Mouse (Mus musculus) neural tube, embryonic 12.5 days (tissue): Measurements from ENCODE around the gene Ctnnd1. TPM values are rescaled to one million over a fixed set of nuclear protein-coding genes. Genes with fewer than 3 reads are reported as not detected.

Source experiments
- ATAC-seq: fragments of 200-750 bp; cut with Nextera tagmentation; 2 replicates; pipeline ENCODE4 v1.8.0; 2017; ENCODE audit warnings: low read depth, mild to moderate bottlenecking, moderate TSS enrichment, moderate library complexity; ENCODE audit not compliant: low FRiP score
- H3K27ac ChIP-seq: fragments of 300-500 bp; sonication (generic); 2 replicates; pipeline ENCODE4 v1.5.1; 2016
- H3K27me3 ChIP-seq: fragments of 300-500 bp; sonication (generic); replicated peaks from 2 replicates; pipeline ENCODE4 v1.6.1; 2016; ENCODE audit warnings: mild to moderate bottlenecking
- H3K36me3 ChIP-seq: fragments of 300-500 bp; sonication (generic); 2 replicates; pipeline ENCODE4 v1.6.1; 2016; ENCODE audit warnings: mild to moderate bottlenecking
- H3K4me1 ChIP-seq: fragments of 300-500 bp; sonication (generic); 2 replicates; pipeline ENCODE4 v1.6.1; 2016
- H3K4me2 ChIP-seq: fragments of 300-500 bp; sonication (generic); replicated peaks from 2 replicates; pipeline ENCODE4 v1.6.1; 2016; ENCODE audit warnings: mild to moderate bottlenecking
- H3K4me3 ChIP-seq: fragments of 300-500 bp; sonication (generic); 2 replicates; pipeline ENCODE4 v1.5.1; 2016
- H3K9ac ChIP-seq: fragments of 300-500 bp; sonication (generic); 2 replicates; pipeline ENCODE4 v1.6.1; 2016; ENCODE audit warnings: mild to moderate bottlenecking
- H3K9me3 ChIP-seq: fragments of 300-500 bp; sonication (generic); 2 replicates; pipeline ENCODE4 v1.6.1; 2016; ENCODE audit warnings: mild to moderate bottlenecking
- WGBS: fragments of 180-500 bp; shearing (Covaris S2); methylation state at CpG from one replicate; pipeline ENCODE4 v1.1.7; 2016; 5-methylcytosine and 5-hydroxymethylcytosine counted together
- polyA plus RNA-seq: library from polyadenylated mRNA; unstranded; fragments of >200 nt; fragmentation: Nextera tagmentation; extraction: Ambion mirVana; gene quantifications from 2 replicates; pipeline ENCODE4 v1.2.1, GENCODE M21; 2016

Ctnnd1 gene
- polyA plus RNA-seq, 1 experiment from 2014 or later: 50.4 TPM

DNA sequence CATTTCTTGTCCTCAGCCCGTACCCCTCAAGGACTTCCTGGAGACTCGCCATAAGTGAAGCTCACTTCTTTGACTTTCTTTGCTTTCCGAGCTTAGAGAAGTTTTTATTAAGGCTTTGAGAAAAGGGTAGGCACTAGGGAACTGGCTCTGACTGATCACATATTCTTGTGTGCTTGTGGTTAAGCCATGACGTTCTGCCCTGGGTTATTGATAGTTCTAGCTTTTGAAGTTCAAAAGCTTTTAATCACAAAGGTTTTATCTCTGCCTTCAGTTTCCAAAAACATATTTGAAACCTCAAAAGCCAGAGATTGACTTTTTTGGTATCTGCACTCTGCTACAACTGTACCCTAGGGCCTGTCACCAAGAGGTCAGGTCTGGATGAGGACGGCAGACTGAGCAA lies 68.3 kb downstream of the Ctnnd1 start:
- Histone ChIP-seq H3K27me3 (no peaks in the 10 kb centered on the region), H3K9ac (no peak overlapping the region), H3K4me3 (no peak overlapping the region), H3K36me3 (peaks cover 3% of the 10 kb centered on the region; the same call in 1 of the 2 replicates), H3K9me3 (no peaks in the 10 kb centered on the region), H3K4me2 (no peak overlapping the region), H3K4me1 (no peaks in the 10 kb centered on the region), H3K27ac (no peak overlapping the region)
- 90% methylated on average over 5 of the region's 5 CpGs for WGBS
- ATAC-seq: no peak

DNA sequence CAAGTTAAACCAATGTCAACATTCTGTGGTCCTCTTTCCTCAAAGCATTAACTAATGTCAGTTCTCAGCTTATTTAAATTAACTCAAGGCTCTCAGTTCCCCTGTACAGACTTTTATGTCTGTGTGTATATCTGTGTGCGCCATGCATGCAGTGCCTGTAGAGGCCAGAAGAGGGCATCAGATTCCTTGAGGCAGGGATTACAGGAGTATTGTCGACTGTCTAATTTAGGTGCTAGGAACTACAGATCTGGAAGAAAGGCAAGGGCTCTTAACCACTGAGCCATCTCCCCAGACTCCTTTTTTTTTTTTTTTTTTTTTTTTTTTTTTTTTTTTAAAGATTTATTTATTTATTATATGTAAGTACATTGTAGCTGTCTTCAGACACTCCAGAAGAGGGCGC lies 69.4 kb downstream of the Ctnnd1 start:
- H3K4me3 ChIP-seq: no peak overlapping the region
- no peak overlapping the region for H3K27ac ChIP-seq
- ATAC-seq: no peak
- no peaks in the 10 kb centered on the region for H3K9me3 ChIP-seq
- H3K9ac ChIP-seq: no peak overlapping the region
- no peak overlapping the region for H3K4me2 ChIP-seq
- H3K27me3 ChIP-seq: no peaks in the 10 kb centered on the region
- H3K4me1 ChIP-seq: no peaks in the 10 kb centered on the region
- H3K36me3 ChIP-seq: peaks cover 3% of the 10 kb centered on the region; the same call in 1 of the 2 replicates
- 93% methylated on average over 2 of the region's 3 CpGs for WGBS

DNA sequence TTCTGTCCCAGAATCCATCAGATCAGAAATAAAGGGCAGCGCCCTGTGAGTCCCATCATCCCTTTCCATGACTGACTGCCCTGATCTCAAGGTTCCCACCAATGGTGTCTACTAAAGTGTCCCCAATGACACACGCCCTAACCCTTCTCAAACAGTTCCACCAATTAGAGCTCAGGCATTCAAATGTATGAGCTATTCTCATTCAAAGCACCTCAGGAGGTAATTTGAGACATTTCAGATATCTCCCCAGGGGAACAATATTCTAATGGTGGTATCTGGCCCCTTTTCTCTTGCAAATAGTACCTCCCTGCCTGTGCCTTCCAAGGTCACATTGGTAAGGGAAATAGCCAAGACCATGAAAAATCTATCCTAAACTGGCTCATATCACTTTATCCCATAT lies 71.3 kb downstream of the Ctnnd1 start:
- Histone ChIP-seq H3K4me2 (no peak overlapping the region), H3K27ac (no peak overlapping the region), H3K9ac (no peak overlapping the region), H3K27me3 (no peaks in the 10 kb centered on the region), H3K4me3 (no peak overlapping the region), H3K9me3 (no peaks in the 10 kb centered on the region), H3K4me1 (no peaks in the 10 kb centered on the region), H3K36me3 (peaks cover 3% of the 10 kb centered on the region; the same call in 1 of the 2 replicates)
- no peak for ATAC-seq
- 85% methylated on average over 2 of the region's 2 CpGs for WGBS

DNA sequence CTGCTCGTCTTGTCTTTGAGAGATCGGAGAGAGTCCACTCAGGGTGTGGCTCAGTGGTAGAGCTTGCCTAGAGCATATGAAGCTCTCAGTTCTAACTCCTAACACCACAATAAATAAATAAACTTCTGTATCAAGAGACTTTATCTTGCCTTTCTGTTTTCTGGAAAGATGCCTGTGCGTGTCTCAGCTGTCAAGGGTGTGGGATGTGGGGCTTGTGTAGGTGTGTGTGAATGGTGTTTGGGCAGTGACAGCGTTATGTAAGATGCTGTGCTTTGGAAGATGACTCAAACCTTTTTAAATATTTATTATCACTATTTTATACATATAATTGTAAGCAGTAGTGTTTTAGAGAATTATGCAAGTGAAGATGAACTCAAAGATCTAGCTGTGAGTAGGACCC lies 76.4 kb downstream of the Ctnnd1 start:
- Histone ChIP-seq H3K27me3 (no peaks in the 10 kb centered on the region), H3K9me3 (no peaks in the 10 kb centered on the region), H3K4me3 (no peak overlapping the region), H3K4me2 (no peak overlapping the region), H3K4me1 (no peaks in the 10 kb centered on the region), H3K27ac (no peak overlapping the region), H3K9ac (no peak overlapping the region), H3K36me3 (peaks cover 3% of the 10 kb centered on the region; the same call in 1 of the 2 replicates)
- ATAC-seq: no peak
- 93% methylated on average over 4 of the region's 4 CpGs for WGBS

DNA sequence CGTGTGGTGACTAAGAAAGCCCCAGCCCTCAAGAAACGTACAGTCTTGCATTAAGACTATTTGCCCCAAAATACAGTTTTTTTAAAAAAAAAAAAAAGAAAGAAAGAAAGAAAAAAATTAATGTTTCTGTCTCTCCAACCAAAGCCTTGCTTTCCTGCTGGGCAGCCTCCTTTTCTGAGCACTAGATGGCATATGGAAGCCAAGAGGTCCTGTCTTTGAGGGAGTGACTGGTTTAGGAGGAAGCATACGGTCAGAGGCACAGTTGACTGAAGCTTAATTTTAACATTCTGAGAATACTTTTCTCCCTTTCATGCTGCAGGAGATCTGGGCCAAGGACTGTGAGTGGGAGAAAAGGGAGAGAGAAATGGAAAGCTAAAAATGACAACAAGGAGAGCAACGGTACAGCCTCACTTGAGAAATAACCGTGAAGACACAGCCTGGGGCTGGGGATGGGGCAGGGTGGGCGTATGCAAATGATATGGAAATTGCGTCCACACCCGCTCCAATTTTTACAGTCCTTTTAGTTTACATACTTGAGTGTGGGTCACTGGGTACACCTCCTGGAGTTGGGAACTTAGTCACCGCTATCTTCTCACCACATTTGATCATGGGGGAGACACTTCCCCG lies 93.6 kb downstream of the Ctnnd1 start:
- Histone ChIP-seq H3K27ac (no peak overlapping the region), H3K27me3 (no peaks in the 10 kb centered on the region), H3K4me1 (no peaks in the 10 kb centered on the region; the same call in 1 of the 2 replicates), H3K4me3 (no peak overlapping the region), H3K4me2 (peak overlapping the region; percentile 40), H3K9me3 (no peaks in the 10 kb centered on the region), H3K9ac (no peak overlapping the region), H3K36me3 (no peaks in the 10 kb centered on the region)
- WGBS: 50% methylated on average over 10 of the region's 10 CpGs
- no peak for ATAC-seq

DNA sequence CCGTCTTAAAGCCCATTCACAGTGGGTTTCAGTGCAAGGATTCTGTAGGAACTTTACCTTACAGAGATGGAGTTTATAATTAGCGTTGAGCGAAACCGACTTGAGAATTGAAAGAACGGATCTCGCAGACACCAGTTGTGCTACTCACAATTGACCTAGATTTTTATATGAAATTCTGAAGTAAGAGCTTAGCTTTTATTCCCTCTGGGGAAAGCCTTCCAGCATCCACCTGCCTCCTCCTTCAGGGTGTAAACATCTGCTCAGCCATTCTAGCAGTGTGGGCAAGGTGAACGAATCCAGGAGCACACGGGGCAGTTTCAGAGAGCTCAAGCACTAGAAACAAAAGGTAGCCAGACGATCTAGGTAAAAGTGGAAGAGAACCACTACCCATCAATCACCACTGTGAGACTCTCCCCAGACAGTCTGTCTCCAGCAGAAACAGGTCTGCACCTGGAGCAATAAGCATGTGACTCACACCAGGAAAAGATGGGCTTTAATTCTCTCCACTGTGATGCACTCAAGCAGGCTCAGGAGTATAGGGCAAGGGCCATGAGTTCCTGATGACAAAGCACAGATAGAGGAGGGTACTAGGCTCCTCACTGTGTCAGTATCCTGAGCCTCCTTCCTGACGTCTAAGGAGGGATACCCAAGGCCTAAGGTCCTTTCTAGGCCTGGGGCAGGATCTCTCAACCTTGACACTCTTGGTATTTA lies 99.0 kb downstream of the Ctnnd1 start:
- H3K4me3 ChIP-seq: no peak overlapping the region
- no peaks in the 10 kb centered on the region for H3K9me3 ChIP-seq
- H3K4me2 ChIP-seq: no peak overlapping the region
- H3K9ac ChIP-seq: no peak overlapping the region
- 77% methylated on average over 10 of the region's 10 CpGs for WGBS
- ATAC-seq: no peak
- no peaks in the 10 kb centered on the region for H3K27me3 ChIP-seq
- no peaks in the 10 kb centered on the region for H3K4me1 ChIP-seq
- H3K27ac ChIP-seq: no peak overlapping the region
- no peaks in the 10 kb centered on the region for H3K36me3 ChIP-seq

Other genes with a start within 250 kb of the Ctnnd1 start
- gene Calcrl, start 225.4 kb downstream of the Ctnnd1 start, polyA plus RNA-seq: 16.4 and 16.9 TPM in 2 replicates
- gene Tfpi, start 174.0 kb downstream of the Ctnnd1 start, polyA plus RNA-seq: 23.0 and 24.2 TPM in 2 replicates
- 0.27 and 0.43 TPM in 2 replicates for gene Btbd18, start 8.3 kb upstream of the Ctnnd1 start, polyA plus RNA-seq
- gene Selenoh, start 20.0 kb upstream of the Ctnnd1 start, polyA plus RNA-seq: 306 and 312 TPM in 2 replicates
- gene Gm28635, start 27.3 kb upstream of the Ctnnd1 start, polyA plus RNA-seq: not detected in 2 replicates
- 50.4 and 50.5 TPM in 2 replicates for gene Med19, start 27.6 kb upstream of the Ctnnd1 start, polyA plus RNA-seq
- 196 and 197 TPM in 2 replicates for gene Tmx2, start 28.4 kb upstream of the Ctnnd1 start, polyA plus RNA-seq
- gene Zdhhc5, start 64.4 kb upstream of the Ctnnd1 start, polyA plus RNA-seq: 24.3 and 27.1 TPM in 2 replicates
- gene Clp1, start 76.6 kb upstream of the Ctnnd1 start, polyA plus RNA-seq: 36.4 and 37.1 TPM in 2 replicates
- gene Ypel4, start 83.3 kb upstream of the Ctnnd1 start, polyA plus RNA-seq: 20.5 and 21.4 TPM in 2 replicates
- gene Gm19426, start 92.9 kb upstream of the Ctnnd1 start, polyA plus RNA-seq: 7.8 and 9.0 TPM in 2 replicates
- 33.8 and 34.5 TPM in 2 replicates for gene Serping1, start 124.7 kb upstream of the Ctnnd1 start, polyA plus RNA-seq
- 22.8 and 23.2 TPM in 2 replicates for gene Ube2l6, start 148.1 kb upstream of the Ctnnd1 start, polyA plus RNA-seq
- gene Smtnl1, start 171.9 kb upstream of the Ctnnd1 start, polyA plus RNA-seq: not detected in 2 replicates
- gene Timm10, start 176.2 kb upstream of the Ctnnd1 start, polyA plus RNA-seq: 37.6 and 39.4 TPM in 2 replicates
- 8.4 and 10.2 TPM in 2 replicates for gene Slc43a1, start 188.1 kb upstream of the Ctnnd1 start, polyA plus RNA-seq
- 9.5 and 14.7 TPM in 2 replicates for gene Rtn4rl2, start 235.9 kb upstream of the Ctnnd1 start, polyA plus RNA-seq